Mouse (Mus musculus): ENCODE results near the gene Boll. TPM values are rescaled to one million over a fixed set of nuclear protein-coding genes. Genes with fewer than 3 reads are reported as not detected.
A peak's percentile ranks its signal among the peaks of the same experiment; 100 is the strongest.
"Not testable (repeated sequence)": the region's sequence is repeated elsewhere in the genome, so short reads cannot be mapped to it uniquely, and the experiment has no call there.

The Boll gene
- total and polyA plus RNA-seq, 2 experiments from 2014 or later = not detected

DNA sequence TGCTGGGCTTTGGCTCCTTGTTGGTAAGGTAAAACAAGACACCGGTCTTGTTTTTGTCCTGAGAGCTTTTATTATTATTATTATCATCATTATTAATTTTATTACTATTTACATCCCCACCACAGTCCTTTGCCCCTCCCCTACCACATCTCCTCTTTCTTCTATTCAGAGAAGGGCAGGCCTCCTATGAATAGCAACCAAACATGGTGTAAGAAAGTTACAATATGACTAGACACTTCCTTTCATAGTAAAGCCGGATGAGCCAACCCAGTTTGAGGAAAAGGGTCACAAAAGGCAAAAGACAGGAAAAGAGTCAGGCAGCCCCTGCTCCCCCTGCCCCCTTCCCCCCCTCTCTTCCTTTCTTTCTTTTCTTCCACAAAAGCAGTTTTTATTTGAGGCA lies 17.3 kb upstream of the Boll start:
- Histone ChIP-seq H3K9ac (replicated peaks; ENCODE audit: low read depth, low read length) (no peak overlapping the region), H3K4me2 (ENCODE audit: low read depth, low read length) (no peak overlapping the region), H3K36me3 (replicated peaks; ENCODE audit: control insufficient read depth, insufficient read depth, low read length) (no peaks in the 10 kb centered on the region), H3K4me3 (ENCODE audit: low read depth, low read length) (no peak overlapping the region), H3K27ac (ENCODE audit: low read depth) (no peak overlapping the region), H3K27me3 (ENCODE audit: control insufficient read depth, insufficient read depth, low read length) (no peaks in the 10 kb centered on the region), H3K4me1 (ENCODE audit: control insufficient read depth, insufficient read depth) (no peaks in the 10 kb centered on the region), H3K9me3 (replicated peaks; ENCODE audit: control insufficient read depth, low read length) (no peaks in the 10 kb centered on the region)
- TF ChIP-seq CTCF (IDR thresholded peaks at IDR 0.05; ENCODE audit: low read depth) (no peak), EP300 (IDR thresholded peaks at IDR 0.05; ENCODE audit: low read depth) (no peak)
- 67% methylated on average over 2 of the region's 2 CpGs for WGBS
- ATAC-seq (ENCODE audit: insufficient read depth, low read depth) (no peak), DNase-seq (ENCODE audit: low spot score) (no peak)

- Histone ChIP-seq H3K36me3 (replicated peaks; ENCODE audit: control insufficient read depth, insufficient read depth, low read length) (no peaks in the 10 kb centered on the region), H3K4me1 (ENCODE audit: control insufficient read depth, insufficient read depth) (no peaks in the 10 kb centered on the region), H3K4me2 (ENCODE audit: low read depth, low read length) (no peak overlapping the region), H3K27ac (ENCODE audit: low read depth) (no peak overlapping the region), H3K4me3 (ENCODE audit: low read depth, low read length) (no peak overlapping the region), H3K27me3 (ENCODE audit: control insufficient read depth, insufficient read depth, low read length) (no peaks in the 10 kb centered on the region), H3K9ac (replicated peaks; ENCODE audit: low read depth, low read length) (no peak overlapping the region), H3K9me3 (replicated peaks; ENCODE audit: control insufficient read depth, low read length) (no peaks in the 10 kb centered on the region)
- TF ChIP-seq CTCF (IDR thresholded peaks at IDR 0.05; ENCODE audit: low read depth) (no peak), EP300 (IDR thresholded peaks at IDR 0.05; ENCODE audit: low read depth) (no peak)
- DNase-seq (ENCODE audit: low spot score) = no peak
- no peak for ATAC-seq (ENCODE audit: insufficient read depth, low read depth)
- WGBS = 66% methylated on average over 3 of the region's 3 CpGs
Measured at GRCm38 (mm10) chr1:55372626-55373025, 9.4 kb upstream of the Boll start.

DNA sequence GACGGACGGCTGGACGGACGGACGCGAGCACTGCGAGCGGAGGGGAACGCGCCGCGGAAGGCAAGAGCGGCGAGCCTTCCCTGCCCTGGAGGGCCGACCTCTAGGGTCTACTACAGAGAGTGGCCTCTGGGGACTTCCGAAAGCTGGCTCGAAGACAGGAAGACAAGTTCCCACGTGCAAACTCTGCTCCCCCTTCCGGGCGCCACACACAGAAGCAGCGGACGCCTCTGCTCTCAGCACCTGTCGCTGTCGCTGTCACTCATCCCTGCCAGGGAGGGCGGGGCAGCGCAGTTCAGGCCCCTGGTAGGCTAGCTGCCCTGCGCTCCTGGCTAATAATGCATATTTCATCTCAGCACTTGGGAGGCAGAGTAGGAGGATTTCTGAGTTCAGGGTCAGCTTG lies 317 bp upstream of the Boll start:
- WGBS = 1% methylated on average over 27 of the region's 27 CpGs
- Histone ChIP-seq H3K9me3 (replicated peaks; ENCODE audit: control insufficient read depth, low read length) (peaks cover 8% of the 10 kb centered on the region), H3K9ac (replicated peaks; ENCODE audit: low read depth, low read length) (no peak overlapping the region), H3K36me3 (replicated peaks; ENCODE audit: control insufficient read depth, insufficient read depth, low read length) (no peaks in the 10 kb centered on the region), H3K4me1 (ENCODE audit: control insufficient read depth, insufficient read depth) (no peaks in the 10 kb centered on the region; the same call in 1 of the 2 replicates), H3K27me3 (ENCODE audit: control insufficient read depth, insufficient read depth, low read length) (peaks cover 23% of the 10 kb centered on the region), H3K4me2 (ENCODE audit: low read depth, low read length) (peak overlapping the region; percentile 65), H3K4me3 (ENCODE audit: low read depth, low read length) (peak overlapping the region; percentile 56), H3K27ac (ENCODE audit: low read depth) (no peak overlapping the region)
- peak; percentile 31 for DNase-seq (ENCODE audit: low spot score)
- TF ChIP-seq EP300 (IDR thresholded peaks at IDR 0.05; ENCODE audit: low read depth) (no peak), CTCF (IDR thresholded peaks at IDR 0.05; ENCODE audit: low read depth) (no peak)
- ATAC-seq (ENCODE audit: insufficient read depth, low read depth) = peak; percentile 68

GRCm38 (mm10) chr1:55362634-55363033 lies 635 bp downstream of the Boll start:
- H3K4me3 ChIP-seq (ENCODE audit: low read depth, low read length) = peak overlapping the region; percentile 56
- H3K27me3 ChIP-seq (ENCODE audit: control insufficient read depth, insufficient read depth, low read length) = peaks cover 23% of the 10 kb centered on the region
- TF ChIP-seq CTCF (IDR thresholded peaks at IDR 0.05; ENCODE audit: low read depth) (no peak), EP300 (IDR thresholded peaks at IDR 0.05; ENCODE audit: low read depth) (no peak)
- no peaks in the 10 kb centered on the region for H3K36me3 ChIP-seq (replicated peaks; ENCODE audit: control insufficient read depth, insufficient read depth, low read length)
- H3K9ac ChIP-seq (replicated peaks; ENCODE audit: low read depth, low read length) = no peak overlapping the region
- DNase-seq (ENCODE audit: low spot score) (no peak), ATAC-seq (ENCODE audit: insufficient read depth, low read depth) (no peak; the same call in 1 of the 2 replicates)
- no peaks in the 10 kb centered on the region; the same call in 1 of the 2 replicates for H3K4me1 ChIP-seq (ENCODE audit: control insufficient read depth, insufficient read depth)
- no peak overlapping the region for H3K27ac ChIP-seq (ENCODE audit: low read depth)
- peak overlapping the region; percentile 65; the same call in 1 of the 2 replicates for H3K4me2 ChIP-seq (ENCODE audit: low read depth, low read length)
- peaks cover 8% of the 10 kb centered on the region for H3K9me3 ChIP-seq (replicated peaks; ENCODE audit: control insufficient read depth, low read length)
- WGBS = 54% methylated on average over 37 of the region's 49 CpGs

- not testable (repeated sequence) for DNase-seq (ENCODE audit: low spot score); H3K27ac ChIP-seq (ENCODE audit: low read depth); ATAC-seq (ENCODE audit: insufficient read depth, low read depth); H3K36me3 ChIP-seq (replicated peaks; ENCODE audit: control insufficient read depth, insufficient read depth, low read length); H3K9ac ChIP-seq (replicated peaks; ENCODE audit: low read depth, low read length); H3K9me3 ChIP-seq (replicated peaks; ENCODE audit: control insufficient read depth, low read length); H3K4me3 ChIP-seq (ENCODE audit: low read depth, low read length); H3K4me2 ChIP-seq (ENCODE audit: low read depth, low read length); H3K4me1 ChIP-seq (ENCODE audit: control insufficient read depth, insufficient read depth); H3K27me3 ChIP-seq (ENCODE audit: control insufficient read depth, insufficient read depth, low read length)
- 61% methylated on average over 2 of the region's 2 CpGs for WGBS
Measured at GRCm38 (mm10) chr1:55351914-55352313, 11.4 kb downstream of the Boll start.

GRCm38 (mm10) chr1:55325496-55325895 lies 37.8 kb downstream of the Boll start:
- not testable (repeated sequence) for H3K27me3 ChIP-seq (ENCODE audit: control insufficient read depth, insufficient read depth, low read length); DNase-seq (ENCODE audit: low spot score); H3K4me3 ChIP-seq (ENCODE audit: low read depth, low read length); H3K9me3 ChIP-seq (replicated peaks; ENCODE audit: control insufficient read depth, low read length); H3K27ac ChIP-seq (ENCODE audit: low read depth); H3K36me3 ChIP-seq (replicated peaks; ENCODE audit: control insufficient read depth, insufficient read depth, low read length); ATAC-seq (ENCODE audit: insufficient read depth, low read depth); H3K4me2 ChIP-seq (ENCODE audit: low read depth, low read length); H3K4me1 ChIP-seq (ENCODE audit: control insufficient read depth, insufficient read depth); H3K9ac ChIP-seq (replicated peaks; ENCODE audit: low read depth, low read length)
- WGBS = 72% methylated on average over 5 of the region's 5 CpGs

Measured in heart, postnatal 0 days (tissue).